Mouse (Mus musculus) MN1 (cell line): ENCODE measurements around the gene Bckdk.
"Not testable (repeated sequence)": the region's sequence is repeated elsewhere in the genome, so short reads cannot be mapped to it uniquely, and the experiment has no call there.

ENCODE experiments used
- DNase-seq: peaks from one replicate; pipeline ENCODE4 v3.0.0-alpha.2; 2016; ENCODE audit warnings: low spot score

The Bckdk gene

DNA sequence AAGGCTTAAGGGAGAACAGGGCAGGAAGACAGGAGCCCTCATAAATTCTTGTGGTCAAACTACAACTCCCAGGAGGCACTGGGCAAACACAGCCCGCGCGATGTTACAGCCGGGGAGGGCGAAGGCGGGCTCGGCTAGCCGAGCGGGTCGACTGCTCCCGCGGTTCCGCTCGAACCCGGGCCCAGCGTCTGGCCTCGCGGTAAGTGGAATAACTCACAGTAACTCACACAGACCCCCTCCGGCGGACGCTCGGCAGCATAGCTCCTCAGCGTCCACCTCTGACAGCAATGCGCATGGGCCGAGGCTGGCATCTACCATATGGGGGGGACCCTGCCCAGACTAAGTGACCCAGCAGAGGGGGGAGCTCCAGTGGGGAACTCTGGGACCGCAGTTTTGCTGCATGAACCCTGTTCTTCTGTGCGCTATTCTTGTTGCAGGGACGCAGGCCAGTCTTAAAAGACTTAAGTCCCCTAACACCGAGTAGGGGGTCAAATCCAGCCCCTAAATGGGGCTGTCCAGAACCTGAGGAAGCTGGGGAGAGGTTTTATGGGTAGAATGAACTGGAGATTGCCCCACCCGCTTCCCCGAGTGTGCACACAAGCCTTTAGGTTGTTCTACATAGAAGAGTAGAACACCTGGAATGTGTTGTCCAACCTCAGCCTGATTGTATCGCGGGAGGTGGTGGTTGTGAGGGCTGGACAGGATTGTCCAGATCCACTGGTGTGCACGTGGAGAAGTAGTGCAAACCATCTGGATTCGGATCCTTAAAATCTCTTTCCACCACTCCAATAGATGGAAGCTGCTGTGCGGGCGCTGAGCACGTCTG, at the start of gene Bckdk:
Bckdk (plus strand) TSS at position 112 of the 826 bp plus-strand sequence.
- peak; percentile 89 for DNase-seq

DNA sequence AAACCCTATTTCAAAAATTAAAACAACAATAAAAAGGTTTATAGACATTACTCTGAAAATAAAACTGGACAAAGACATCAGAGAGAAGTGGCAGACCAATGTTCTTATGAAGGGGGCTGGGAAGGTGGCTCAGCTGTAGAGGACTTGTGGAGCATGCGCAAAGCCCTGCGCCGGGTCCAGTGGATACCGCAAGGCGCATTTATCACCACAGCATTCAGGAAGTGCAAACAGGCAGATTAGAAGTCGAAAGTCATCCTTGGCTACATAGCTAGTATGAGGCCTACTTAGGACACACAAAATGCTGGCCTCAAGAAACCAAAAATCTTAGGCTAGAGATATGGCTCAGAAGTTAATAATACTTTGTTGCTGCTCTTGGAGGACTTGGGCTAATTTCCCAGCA, 45.6 kb upstream of the Bckdk start:
- no peak for DNase-seq

DNA sequence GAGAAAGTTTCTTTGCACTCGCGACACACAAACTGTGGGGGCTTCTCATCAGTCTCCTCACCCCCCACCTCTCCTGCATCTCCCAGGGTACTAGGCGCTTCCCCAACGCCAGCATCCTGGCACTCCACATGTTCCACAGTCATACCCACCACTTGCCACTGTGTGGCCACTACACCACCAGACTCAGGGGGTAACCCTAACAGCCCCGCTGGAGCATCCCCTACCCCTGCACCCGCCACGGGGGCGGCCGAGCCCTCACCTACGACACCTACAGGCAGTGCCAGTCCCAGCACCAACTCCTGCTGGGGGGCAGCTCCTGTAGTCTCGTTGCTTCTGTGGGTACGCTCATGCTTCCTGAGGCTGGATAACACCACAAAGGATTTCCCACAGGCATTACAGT, 37.4 kb upstream of the Bckdk start:
- DNase-seq = no peak

DNA sequence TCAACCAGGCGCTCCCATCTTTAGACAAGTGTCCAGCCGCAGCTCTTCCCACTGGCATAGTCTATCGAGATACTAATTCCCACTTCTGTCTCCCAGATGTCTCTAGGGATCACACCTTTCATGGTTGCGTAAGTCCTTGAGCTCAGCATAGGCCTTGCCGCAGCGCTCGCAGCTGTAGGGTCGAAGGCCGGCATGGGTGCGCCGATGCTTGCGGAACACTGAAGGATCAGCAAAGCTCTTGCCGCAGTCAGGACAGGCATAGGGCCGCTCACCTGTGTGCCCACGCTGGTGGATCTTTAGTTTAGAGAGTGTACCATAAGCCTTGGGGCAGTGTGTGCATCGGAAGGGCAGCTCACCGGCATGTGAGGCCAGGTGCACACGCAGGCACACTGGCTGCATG, 36.2 kb upstream of the Bckdk start:
- no peak for DNase-seq

DNA sequence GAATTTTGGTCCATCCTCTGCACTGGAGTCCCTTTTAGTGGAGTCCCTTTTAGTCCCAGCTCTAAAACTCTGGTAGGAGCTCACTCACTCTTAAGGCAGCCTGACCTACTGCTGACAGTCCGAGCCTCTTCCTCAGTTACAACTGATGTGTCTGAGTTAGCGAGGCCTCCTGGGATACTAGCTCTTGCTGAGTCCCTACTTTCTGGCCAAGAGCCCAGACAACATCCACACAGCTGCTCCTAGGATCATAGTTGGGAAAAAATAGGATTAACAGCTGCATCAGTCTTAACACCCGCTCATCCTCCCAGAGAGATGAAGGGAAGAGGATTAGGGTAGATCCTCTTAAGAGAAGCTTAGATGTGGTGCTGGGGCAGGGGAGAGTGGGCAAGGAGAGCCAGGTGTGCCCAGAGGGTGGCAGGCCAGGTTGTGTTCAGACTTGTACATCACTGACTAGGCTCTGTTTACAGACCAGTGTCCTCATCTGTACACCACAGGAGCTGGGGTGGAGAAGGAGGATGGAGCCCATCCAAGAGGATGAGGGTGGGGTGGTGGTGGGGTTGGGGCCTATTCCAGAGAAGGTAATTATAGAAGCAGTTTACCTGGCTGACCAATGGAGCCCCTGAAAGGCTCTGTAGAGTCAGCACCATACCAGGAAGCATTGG, 34.6 kb upstream of the Bckdk start:
- peak; percentile 73 for DNase-seq

DNA sequence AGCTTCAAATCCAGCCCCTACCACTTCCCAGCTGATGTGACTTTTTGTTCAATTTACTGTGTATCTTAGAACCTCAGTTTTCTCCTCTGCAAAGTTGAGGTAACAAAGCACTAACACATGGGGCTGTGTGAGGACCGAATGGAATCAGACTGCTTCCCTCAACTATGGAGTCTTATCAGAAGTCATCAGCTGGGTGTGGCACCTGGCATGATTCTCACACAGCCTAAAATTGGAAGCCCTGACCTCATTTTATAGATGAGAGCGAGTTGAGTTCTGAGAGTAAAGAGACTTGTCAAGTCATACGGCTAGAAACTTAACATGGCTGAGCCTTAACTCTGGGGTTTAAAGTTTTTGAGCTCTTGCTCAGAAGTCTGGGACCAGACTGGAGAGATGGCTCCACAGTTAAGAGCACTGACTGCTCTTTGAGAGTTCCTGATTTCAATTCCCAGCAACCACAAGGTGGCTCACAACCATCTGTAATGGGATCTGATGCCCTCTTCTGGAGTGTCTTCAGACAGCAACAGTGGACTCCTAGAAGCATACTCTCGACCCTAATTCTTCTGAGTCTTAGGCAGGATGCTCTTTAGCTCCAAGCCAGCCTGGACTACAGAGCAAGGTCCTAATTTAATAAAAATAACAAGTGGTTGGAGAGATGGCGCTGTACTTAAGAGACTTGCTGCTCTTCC, 33.6 kb upstream of the Bckdk start:
- DNase-seq = no peak

DNA sequence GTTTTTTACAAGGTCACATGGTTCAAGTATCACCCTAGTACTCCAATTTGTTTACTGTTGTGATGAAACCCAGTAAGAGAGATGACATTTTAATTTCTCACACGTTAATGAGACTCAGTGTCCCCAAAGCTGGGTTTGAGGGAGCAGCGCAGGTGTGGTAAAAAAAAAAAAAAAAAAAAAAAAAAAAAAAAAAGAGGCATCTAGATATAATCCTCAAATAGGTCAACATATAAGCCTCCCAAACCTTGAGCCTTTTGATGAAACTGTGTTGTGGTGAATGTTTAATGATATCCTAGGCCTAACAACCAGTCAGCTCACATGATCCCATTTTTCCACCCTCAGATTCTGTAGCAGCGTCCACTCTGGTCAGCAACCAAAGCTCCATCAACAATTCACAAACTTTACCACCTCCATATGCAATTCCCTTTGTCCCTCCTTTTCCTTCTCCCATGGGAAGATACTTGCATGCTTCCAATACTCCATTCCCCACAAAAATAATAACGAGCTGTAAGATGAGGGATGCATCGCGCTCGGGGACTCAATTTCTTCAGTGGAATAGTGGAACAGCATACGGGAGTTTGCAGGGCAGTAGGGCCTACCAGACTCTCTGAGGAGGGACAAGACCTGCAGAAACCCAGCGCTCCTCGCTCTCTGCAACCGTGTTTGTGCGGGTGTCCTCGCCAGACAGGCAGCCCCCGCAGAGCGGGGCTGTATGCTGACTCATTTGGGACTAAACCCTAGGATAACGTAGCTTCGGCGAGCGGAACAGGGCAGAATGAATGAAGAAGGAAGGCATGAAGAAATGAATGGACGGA, 28.9 kb upstream of the Bckdk start:
- no peak for DNase-seq

DNA sequence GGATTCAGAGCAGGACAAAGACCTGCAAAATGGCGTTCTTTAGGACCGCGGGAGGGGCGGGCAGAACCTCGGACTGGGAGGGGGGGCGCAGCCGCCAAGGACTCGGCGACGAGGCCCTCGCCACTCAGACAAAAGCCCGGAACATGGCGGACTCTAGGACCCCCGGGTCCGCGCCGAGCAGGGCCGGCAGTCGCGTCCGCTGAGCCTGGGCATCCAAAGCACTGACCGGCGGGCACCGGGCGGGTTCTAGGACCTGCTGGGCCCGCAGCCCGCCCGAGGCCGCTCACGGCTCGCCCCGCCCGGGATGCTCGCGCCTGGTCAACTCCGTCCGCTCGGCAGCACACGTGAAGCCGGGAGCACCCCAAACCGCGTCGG, 28.3 kb upstream of the Bckdk start:
- DNase-seq = peak; percentile 97

DNA sequence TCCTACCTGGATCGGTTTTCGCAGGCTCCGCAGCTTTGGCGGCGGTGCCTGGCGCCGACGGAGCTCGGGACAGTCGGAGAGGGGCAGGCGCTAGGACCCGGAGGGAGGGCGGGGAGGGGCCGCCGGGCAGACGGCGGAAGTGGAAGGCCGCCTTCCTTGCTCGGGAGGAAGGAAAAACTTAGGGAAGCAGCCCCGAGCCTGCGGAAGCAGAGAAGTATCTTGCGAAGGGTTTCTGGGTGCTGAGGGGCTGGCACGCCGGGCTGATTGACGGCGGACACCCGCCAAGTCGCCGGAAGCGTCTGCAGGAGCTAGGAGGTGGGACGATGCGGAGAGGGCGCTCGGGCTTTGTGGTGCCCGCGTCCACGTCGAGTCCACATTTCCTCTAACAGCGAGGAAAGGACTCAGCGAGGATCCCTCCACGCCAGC, 27.8 kb upstream of the Bckdk start, which contains the start of gene Zfp646:
Zfp646 (plus strand) TSS at position 181 of the 426 bp plus-strand sequence.
- DNase-seq = peak; percentile 87

DNA sequence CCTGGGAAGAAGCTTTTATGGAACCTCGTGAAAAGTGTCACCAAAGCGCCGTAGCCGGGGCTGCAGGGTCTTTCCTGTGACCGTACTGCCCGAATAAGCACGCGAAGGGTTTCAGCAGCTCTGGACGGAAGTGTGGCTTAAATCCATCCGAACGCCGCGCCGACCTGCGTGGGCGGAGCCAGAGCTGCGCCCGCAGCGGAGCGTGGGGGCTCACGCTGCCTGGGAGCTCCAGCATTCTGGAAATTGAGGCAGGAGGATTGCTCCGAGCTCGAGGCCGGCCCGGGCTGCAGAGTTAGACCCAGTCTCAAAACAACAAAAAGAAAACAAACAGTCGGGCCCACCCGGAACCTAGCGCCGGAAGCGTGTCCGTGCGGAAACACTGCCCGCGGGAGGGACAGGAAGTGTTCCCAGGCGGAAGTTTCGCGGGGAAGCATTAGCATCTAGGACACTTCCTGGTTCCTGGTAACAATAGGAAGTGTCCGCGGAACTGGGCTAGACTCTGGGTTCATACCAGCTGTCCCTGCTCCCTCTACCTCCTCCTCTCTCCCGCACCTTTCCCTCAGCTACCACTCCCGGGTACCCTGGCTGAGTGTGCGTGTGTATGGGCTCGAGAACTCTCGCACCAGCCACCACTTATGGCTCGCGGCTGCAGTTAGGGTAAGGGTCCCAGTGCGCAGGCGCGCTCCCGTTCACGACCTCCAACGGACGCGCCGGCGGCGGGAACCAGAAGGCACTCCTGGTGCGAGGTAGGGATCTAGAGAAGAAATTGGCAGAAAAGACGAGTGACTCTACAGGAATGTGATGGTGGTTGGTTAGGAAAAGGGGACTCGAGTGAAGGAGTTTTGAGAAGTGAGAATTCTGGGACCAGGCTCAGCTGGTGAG, 27.2 kb upstream of the Bckdk start, which contains the start of gene Zfp668:
Zfp668 (minus strand) TSS at position 362 of the 882 bp plus-strand sequence.
- DNase-seq = peak; percentile 96

DNA sequence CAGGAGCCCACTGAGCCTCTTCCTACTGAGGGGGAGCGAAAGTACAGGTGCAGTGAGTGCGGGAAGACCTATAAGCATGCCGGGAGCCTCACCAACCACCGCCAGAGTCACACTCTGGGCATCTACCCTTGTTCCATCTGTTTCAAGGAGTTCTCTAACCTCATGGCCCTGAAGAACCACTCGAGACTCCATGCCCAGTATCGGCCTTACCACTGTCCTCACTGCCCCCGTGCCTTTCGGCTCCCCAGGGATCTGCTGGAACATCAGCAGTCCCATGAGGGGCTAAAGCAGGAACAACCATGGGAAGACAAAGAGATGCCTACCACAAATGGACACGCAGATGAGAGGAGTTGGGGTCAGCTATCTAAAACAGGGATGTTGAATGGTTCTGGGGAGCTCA, 24.6 kb upstream of the Bckdk start:
- DNase-seq = no peak

DNA sequence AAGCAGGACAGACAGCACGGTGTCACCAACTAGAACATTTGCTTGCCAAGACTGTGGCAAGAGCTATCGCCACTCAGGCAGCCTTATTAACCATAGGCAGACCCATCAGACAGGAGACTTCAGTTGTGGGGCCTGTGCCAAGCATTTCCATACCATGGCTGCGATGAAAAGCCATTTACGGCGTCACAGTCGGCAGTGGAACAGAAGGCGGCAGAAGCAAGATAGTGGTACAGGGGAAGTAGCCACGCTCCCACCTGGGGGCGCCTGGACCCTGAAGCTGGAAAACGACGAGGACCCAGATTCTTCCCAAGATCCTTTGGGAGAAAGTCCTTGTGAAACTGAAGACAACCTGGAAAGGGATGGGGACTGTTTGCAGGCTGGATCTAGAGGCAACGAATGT, 23.5 kb upstream of the Bckdk start:
- DNase-seq = no peak

DNA sequence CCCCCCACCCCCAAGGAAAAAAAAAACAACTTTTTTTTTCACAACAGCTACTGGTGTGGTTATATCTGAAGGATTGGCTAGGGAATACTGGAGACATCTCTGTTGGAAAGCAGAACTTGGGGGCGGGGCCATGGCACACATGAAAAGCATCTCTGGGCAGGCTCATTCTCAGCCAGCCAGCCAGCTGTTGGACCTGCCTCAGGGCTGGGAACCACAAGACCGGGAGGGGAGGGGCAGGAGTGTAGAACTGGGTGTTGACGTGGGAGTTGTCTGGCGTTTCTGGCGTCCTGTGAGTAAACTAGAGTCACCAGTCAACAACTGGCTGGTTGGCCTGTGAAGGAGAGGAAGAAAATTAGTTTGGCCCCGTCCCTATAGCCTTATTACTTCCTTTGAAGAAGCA, 17.9 kb upstream of the Bckdk start:
- DNase-seq = peak; percentile 87

DNA sequence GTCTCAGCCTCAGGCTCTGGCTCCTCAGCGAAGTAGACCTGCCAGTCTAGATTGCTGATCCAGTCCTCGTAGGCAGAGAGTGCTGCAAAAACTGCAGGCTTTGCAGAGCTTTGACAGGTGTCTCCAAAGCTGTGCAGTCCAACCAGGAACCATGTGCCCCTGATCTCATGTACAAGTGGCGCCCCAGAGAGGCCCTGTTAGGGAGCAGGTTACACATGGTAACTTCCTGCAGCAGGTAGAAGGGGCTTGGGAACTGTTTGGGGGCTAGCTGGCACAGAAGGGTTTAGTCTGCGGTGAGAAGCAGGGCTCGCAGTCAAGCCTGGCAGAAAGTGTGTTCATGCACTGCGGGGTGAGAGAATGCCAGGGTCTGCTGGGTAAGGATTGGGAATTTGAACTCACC, 17.3 kb upstream of the Bckdk start:
- no peak for DNase-seq

DNA sequence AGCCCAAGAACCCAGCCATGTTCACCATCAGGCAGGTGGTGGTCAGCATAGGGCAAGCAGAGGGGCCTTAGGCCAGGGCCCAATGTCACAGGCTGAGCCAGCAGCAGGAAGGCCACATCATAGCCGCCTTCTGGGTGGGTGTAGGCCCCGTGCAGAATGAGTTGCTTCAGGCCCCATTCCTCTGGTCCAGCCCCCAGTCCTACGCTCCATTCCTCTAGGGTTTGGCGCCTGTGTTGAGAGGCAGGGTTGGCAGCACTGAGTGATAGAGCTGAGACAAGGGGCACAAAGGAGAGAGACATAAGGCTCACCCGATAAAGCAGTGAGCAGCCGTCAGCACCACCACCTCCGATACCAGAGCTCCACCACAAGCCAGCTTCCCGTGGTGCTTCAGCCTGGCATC, 16.7 kb upstream of the Bckdk start:
- no peak for DNase-seq

DNA sequence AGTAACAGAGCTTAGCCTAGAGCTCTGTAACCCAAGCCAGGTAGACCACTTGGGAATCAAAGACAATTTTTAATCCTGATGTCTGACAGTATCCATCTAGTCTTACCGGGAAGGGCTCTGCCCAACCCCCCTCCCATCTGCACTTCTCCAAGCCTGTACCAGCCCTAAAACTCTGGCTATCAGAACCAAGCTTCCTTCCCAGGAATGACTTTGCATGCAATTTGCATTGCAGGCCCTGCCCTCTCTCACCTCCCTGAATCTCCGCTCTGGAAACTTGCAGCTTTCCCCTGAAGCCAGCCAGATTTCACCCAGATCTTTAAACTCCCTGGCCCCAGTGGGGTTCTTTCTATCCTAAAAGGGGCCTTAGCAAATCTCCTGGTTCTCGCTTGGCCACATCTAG, 16.1 kb upstream of the Bckdk start:
- no peak for DNase-seq

DNA sequence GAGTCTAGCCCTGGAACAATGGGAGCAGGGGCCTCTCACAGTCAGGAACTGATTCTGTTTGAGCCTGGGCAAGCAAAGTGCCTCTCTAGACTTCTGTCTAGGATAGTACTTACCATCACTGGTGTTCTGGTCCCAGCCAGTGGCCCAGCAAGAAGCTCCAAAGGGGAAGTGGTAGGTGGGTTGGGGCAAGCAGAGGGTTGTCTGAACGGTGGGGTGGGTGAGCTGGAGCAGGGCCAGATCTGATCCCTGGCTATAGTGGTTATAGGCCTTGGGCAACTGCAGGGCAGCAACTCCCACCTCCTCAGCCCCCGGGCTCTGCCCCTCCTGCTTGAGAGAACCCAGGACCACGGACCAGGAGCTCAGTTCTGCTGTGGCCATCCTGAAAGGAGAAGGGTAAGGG, 15.1 kb upstream of the Bckdk start:
- no peak for DNase-seq

DNA sequence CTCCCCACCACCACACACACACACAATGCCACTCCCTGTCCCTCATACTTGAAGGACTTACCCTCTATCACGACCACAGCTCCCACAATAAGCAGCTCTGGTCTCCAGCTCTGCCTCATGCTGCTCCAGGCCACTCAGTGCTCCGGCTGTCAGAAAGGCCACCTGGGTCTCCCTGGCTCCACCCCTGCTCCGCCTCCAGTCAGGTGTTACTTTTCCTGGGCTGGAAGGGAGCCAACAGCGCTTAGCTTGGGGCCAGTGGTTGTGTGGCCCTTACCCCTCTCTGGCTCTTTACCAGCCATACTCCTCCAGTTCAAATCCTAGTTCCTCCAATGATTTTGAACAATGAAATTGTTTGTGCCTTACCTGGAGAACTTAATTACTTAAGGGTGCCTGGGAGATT, 13.1 kb upstream of the Bckdk start, which contains the start of gene Prss53:
Prss53 (minus strand) TSS at position 173 of the 400 bp plus-strand sequence.
- DNase-seq = no peak

DNA sequence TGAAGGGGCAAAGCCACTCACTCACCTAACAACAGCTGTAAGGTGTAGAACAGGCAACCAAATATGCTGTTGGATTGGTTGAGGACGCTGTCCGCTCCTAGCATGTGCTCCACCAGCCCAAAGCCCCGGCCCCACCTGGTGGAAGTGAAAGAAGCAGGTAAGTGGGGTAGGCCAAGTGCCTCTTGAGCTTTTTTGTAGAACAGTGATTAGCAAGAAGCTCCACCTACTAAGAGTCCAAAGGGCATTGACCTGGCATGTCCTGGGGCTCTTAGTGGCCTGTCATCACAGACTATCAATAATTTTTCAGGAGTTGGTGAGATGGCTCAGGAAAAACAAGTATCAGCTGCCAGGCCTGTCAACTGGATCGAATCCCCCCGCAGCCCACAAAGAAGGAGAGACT, 9.4 kb upstream of the Bckdk start:
- no peak for DNase-seq

DNA sequence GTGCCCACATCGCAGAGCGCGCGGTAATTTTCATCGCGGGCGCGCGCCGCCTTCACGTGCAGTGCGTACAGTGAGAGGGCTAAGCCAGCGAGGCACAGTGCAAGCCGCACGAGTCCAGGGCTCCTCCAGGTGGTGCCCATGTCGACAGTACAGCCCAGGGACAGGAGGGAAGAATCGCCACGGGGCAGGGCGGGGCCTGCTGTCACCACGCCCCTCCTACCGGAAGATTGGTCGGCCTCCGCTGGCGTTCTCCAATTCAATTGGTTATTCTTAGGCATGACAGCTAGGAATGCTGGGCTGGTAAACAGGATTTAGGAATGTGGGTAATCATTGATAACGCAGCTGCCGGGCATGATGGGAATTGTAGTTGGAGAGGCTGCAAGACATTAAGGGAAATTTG, 8.4 kb upstream of the Bckdk start, which contains the start of the genes Gm21974 and Vkorc1:
Gm21974 (minus strand) TSS at position 13 of the 400 bp plus-strand sequence.
Vkorc1 (minus strand) TSS at position 176 of the 400 bp plus-strand sequence.
- peak; percentile 96 for DNase-seq

DNA sequence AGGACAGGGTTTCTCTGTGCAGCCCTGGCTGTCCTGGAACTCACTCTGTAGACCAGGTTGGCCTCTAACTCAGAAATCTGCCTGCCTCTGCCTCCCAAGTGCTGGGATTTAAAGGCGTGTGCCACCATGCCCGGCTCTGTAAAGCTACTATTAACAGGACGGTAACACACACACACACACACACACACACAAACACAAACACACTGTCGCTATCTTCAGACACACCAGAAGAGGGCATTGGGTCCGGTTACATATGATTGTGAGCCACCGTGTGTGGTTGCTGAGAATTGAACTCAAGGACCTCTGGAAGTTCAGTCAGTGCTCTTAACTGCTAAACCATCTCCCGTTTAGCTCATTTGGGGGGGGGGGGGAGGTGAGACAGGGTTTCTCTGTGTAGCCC, 8.0 kb upstream of the Bckdk start:
- not testable (repeated sequence) for DNase-seq
